Mouse (Mus musculus): ENCODE data around the gene Clic1. TPM values are rescaled to one million over a fixed set of nuclear protein-coding genes. Genes with fewer than 3 reads are reported as not detected.

Clic1 gene
- total RNA-seq, 2 experiments from 2014 or later = 71.9 to 92.9 TPM

- no peak for DNase-seq (ENCODE audit: low spot score in 2 of 2)
Measured at GRCm38 (mm10) chr17:35061299-35061698, 11.5 kb downstream of the Clic1 start.

- no peak for DNase-seq (ENCODE audit: low spot score in 2 of 2)
Measured at GRCm38 (mm10) chr17:35063466-35063865, 13.7 kb downstream of the Clic1 start.

DNA sequence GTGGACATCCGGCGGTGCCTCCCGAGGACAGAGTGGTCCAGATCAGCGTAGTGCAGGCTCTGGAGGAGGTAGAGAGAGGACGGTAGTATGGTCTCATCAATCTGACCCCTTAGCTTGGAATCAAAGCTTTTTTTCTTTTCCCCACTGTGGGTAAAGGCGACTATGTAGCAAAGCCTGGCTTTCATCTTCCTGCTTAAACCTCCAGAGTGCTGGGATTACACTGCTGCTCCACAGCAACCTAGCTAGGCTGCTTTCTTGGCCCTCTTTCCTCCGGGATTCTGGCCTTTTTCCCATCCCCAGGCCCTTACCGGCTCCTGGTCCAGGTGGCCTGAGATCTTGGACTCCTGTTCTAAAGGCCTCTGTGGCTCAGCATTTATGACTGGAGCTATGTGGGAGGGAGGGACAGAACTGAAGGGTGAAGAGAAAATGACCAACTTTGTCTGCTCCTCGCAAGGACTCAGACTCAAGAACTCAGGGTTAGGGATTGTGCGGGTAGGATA lies 14.7 kb downstream of the Clic1 start:
- DNase-seq (ENCODE audit: low spot score in 2 of 2) = no peak

GRCm38 (mm10) chr17:35064951-35065947 lies 15.5 kb downstream of the Clic1 start, which contains the start of gene Ly6g6c:
TSS of gene Ly6g6c (plus strand) at chr17:35065388.
- DNase-seq (ENCODE audit: low spot score in 2 of 2) = no peak

DNA sequence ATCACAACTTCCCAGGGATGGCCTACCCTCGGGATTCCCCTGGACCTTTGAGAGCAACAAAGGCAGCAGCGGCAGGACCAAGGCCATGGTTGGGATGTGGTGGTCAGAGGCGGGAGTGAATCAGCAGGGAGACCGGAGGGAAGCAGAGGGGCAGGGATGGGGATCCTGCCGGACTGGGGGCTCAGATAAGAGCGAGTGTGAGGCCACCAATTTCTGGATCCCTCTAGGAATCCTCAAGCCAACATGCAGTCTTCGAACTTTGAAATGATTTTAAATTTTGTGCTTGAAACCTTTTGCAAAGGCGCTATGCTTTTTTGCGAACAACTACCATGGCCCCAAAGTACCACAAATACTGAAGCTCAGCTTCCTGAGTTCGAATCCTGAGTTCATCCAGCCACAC lies 16.3 kb downstream of the Clic1 start, which contains the start of gene Mpig6b:
Gene Mpig6b (minus strand): TSS at position 101 of the 400 bp plus-strand sequence.
- DNase-seq (ENCODE audit: low spot score in 2 of 2) = no peak

DNA sequence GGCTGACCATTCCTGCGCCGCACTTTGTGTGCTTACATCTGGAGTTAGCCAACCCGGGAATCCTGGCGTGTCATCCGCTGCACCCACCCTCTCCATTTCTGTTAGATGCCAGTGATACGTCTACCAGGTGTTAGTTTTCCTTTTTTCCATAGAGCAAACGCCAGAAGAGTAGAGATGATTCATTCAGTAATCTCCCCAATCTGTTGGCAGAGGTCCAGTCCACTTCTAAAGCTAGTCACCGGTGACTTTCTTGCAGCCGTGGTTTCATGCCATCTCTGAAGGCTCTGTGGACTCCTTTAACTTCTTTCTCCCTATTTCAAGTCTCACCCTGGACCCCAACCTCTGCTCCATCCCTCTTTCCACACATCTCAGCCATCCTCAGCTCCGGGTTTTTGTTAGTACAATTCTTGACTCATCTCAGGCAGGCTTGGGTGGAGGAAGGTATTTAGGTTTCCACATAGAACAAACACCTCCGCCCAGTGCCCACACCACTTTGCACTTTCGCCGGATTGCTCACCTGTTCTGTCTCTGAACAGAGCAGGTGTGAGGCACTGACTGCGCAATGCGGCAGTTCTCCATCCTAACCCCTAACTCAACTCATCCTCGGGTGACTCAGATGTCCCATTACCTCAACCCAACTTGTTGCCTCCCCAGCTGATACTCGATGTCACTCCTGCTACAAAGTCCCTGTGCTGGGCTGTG lies 18.6 kb downstream of the Clic1 start:
- no peak for DNase-seq (ENCODE audit: low spot score in 2 of 2)

DNA sequence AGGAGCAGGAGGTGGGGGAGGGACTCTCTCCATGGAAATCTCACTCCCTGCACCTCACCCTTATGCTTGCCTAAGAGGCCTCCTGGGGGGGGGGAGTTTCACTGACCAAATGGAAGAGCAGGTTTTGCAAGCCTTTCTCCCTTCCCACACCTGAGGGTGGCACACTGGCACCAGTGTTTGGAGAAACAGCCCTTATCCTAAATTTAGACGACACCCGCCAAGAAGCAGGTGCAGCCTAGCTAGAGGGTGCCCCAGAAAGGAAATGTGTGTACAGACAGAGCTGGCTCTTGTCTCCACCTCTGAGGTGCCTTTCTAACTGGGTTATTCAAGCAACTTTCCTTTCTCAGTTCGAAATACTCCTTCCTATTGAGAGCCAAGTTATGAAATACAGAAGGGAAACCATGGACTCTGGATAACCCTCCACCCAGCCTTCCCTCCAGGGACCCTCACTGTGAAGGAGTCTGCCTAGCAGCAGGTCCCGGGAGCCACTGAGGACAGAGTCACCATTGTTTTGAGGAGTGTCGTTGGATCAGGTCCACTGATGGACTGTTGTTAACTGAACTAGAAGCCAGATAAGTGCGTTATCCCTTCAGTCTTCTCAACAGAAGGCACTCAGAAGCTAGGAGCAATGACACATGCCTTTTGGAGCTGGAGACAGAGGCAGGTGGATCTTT lies 20.9 kb downstream of the Clic1 start:
- no peak for DNase-seq (ENCODE audit: low spot score in 2 of 2)

DNA sequence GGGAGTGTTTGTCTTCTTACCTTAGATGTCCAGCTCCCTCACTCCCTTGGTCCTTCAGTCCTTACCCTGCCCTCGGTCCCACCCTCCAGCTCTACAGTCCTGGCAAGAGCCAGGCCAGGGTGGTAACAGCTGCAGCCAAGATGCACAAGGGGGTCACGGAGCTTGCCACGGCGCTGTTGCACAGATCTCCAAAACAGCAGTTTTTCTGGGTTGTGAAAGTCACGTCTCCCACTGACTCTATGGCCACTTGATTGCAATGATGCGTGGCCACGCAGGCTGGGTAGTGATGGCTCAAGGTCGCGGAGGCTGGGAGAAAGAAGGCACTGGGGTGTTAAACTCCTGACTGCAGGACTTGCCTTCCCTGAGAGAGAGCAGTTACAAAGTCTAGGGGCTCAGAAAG lies 21.7 kb downstream of the Clic1 start:
- no peak for DNase-seq (ENCODE audit: low spot score in 2 of 2)

- no peak for DNase-seq (ENCODE audit: low spot score in 2 of 2)
Measured at GRCm38 (mm10) chr17:35074097-35074496, 24.3 kb downstream of the Clic1 start.

DNA sequence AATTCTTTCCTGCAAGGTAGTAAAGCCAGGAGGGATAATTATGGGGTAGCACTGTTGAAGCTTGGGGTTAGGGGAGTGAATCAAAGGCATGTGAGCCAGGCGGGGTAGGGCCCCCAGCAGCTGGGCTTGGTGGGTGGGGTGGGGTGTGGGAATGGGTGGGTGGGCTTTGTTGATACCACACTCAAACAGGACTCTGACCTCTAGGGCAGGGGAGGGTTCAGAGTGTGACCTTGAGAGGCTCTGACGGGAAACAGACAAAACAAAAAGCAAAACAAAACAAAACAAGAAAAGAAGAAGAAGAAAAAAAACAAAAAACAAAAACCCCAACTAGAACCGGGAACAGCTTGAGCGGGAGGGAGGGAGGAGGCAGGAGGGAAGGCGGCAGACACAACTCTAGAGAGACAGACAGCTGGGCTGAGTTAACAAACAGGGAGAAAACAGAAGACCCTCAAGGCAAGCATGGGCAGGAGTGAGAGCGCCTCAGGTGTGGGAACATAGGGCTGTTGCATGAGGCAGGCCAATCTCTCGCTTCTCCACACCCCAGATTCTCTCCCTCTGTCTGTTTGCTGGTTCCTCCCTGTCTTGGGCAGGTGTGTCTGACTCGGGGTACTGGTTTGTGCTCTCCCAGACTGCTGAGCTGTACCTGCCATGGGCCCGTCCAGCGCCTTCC lies 26.9 kb downstream of the Clic1 start, which contains the start of gene Ly6g6e:
Gene Ly6g6e (plus strand): TSS at position 396 of the 670 bp plus-strand sequence.
- DNase-seq (ENCODE audit: low spot score in 2 of 2) = no peak

DNA sequence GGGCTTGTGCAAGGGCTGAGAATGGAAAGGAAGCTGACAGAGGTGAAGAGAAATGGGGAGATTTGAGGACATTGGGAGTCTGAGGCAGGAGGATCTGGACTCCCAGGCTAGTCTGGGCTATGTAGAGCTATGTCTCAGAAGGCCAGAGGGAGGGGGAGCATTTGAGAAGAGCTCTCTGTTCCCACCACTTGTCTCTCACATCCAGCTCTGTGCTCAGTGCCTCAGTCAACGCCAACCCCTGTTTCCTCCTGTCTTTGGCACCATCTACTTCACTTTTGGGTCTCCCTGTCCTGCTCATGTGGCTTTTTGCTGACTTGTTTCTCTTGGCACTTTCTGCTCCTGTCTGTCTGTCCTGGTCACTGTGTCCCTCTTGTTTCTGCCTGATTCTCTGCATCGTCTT lies 27.5 kb downstream of the Clic1 start:
- DNase-seq (ENCODE audit: low spot score in 2 of 2) = no peak

GRCm38 (mm10) chr17:35077786-35078233 lies 28.0 kb downstream of the Clic1 start, which contains the start of gene Ly6g6d:
TSS of gene Ly6g6d (minus strand) at chr17:35078065.
- DNase-seq (ENCODE audit: low spot score in 2 of 2) = no peak

- DNase-seq (ENCODE audit: low spot score in 2 of 2) = no peak
Measured at GRCm38 (mm10) chr17:35079778-35080177, 30.0 kb downstream of the Clic1 start.

GRCm38 (mm10) chr17:35080248-35080647 lies 30.5 kb downstream of the Clic1 start:
- DNase-seq (ENCODE audit: low spot score in 2 of 2) = no peak

- DNase-seq (ENCODE audit: low spot score in 2 of 2) = no peak
Measured at GRCm38 (mm10) chr17:35080710-35081109, 30.9 kb downstream of the Clic1 start.

GRCm38 (mm10) chr17:35082841-35083576 lies 33.2 kb downstream of the Clic1 start:
- no peak for DNase-seq (ENCODE audit: low spot score in 2 of 2)

DNA sequence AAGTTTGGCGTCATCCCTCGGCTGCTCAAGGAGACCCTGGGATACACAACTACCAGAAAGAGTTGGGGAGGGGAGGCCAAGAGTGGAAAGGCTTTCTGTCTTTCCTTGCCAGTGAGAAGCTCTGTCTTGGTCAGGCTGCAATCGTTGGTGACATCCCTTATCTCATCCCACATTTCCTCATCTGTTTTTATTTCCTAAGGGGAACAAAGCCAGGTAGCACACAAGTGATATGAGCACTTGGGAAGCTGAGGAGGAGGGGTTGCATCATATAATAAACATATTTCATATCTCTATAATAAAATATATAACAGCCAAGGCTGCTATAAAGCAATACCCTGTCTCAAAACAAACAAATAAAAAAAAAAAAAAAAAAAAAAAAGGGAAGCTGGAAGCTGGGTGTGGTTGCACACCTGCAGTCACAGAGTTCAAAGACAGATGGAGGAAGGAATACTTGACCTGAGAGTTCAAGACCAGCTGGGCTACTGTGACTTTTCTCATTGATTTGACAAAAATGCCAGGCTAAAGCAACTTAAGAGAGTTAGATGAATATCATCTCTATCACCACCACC lies 34.2 kb downstream of the Clic1 start:
- DNase-seq (ENCODE audit: low spot score in 2 of 2) = no peak

DNA sequence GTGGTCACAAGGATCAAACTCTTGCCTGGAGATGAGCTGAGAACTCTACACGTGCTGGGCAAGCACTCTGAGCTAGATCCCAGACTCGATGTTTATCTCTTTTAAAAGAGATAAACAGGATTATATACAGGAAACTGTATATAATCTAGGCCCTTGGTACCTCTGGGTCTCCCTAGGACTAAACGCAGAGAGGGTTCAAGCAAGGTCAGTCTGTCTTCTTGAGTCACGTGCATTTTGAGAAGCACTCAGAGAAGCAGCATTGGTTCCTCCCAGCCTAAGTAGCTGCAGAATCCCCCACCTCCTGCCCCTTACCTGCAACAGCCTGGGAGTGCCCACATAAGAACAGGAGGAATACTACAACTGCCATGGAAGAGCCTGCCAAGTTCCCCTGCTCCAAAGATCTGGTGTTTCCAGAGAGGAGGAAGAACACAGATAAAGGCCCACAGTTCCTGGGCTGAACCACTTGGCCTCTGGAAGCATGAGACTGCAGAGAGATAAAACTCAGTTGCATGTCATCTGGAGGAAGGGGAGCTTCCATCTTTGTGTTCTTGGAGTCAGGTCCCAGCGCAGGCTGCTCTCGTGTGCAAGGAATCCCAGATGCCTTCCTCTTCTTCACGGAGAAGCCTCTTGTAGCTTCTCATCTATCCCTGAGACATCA lies 35.6 kb downstream of the Clic1 start, which contains the start of gene Ly6g6f:
Gene Ly6g6f (minus strand): TSS at position 403 of the 658 bp plus-strand sequence.
- DNase-seq (ENCODE audit: low spot score in 2 of 2) = no peak

GRCm38 (mm10) chr17:35088151-35088550 lies 38.4 kb downstream of the Clic1 start:
- no peak for DNase-seq (ENCODE audit: low spot score in 2 of 2)
